Mouse (Mus musculus): Measurements from ENCODE around the gene Elp1. TPM values are rescaled to one million over a fixed set of nuclear protein-coding genes. Genes with fewer than 3 reads are reported as not detected.

The Elp1 gene
- polyA plus RNA-seq, 2 experiments = 11.8 to 13.4 TPM

DNA sequence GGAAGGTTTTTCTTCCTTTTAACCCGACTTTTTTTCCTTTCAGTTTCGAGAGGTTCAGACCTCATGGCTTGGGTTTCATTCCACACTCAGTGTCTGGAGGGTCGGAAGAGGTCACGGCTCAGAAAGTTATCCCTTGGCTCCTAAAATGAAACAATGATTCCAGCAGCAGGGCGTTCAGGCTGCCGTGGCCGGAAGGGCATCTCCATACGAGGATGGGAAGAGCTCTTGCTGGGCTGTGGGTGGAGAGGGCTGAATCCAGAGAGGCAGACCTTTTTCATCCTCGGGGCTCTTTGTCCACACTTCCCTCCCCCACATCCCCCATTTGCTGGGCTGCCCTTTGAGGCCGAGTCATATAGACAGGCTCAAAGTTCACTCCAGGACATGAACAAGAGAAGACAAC lies 99.9 kb downstream of the Elp1 start:
- H3K4me2 ChIP-seq (ENCODE audit: low read depth) = peak overlapping the region; percentile 14; the same call in 1 of the 2 replicates
- H3K4me1 ChIP-seq (replicated peaks; ENCODE audit: control insufficient read depth in 2 of 2, insufficient read depth in 2 of 2, low read length in 1 of 2) = no peaks in the 10 kb centered on the region
- 0 out of 4 replicates have a peak overlapping the region, but pooled peaks of 1 of the 2 experiments have one; percentile 2 for H3K4me3 ChIP-seq (ENCODE audit: insufficient read depth in 1 of 2, low read depth in 2 of 2, low read length in 2 of 2)
- H3K9me3 ChIP-seq (ENCODE audit: control insufficient read depth, low read length) = no peaks in the 10 kb centered on the region
- no peaks in the 10 kb centered on the region for H3K36me3 ChIP-seq (replicated peaks; ENCODE audit: control insufficient read depth, insufficient read depth, low read depth)
- H3K27ac ChIP-seq = no peak overlapping the region
- 34% methylated on average over 10 of the region's 10 CpGs for WGBS (ENCODE audit: insufficient replicate concordance)
- ATAC-seq (ENCODE audit: insufficient read depth) (no peak), DNase-seq (ENCODE audit: low read depth in 3 of 3, low spot score in 3 of 3) (no peak)
- no peaks in the 10 kb centered on the region for H3K27me3 ChIP-seq (ENCODE audit: control insufficient read depth, insufficient read depth, low read length)
- no peak overlapping the region for H3K9ac ChIP-seq (replicated peaks)
- TF ChIP-seq CTCF (IDR thresholded peaks at IDR 0.05; ENCODE audit: low read depth) (no peak), EP300 (IDR thresholded peaks at IDR 0.05; ENCODE audit: low read depth) (no peak)

Other genes with a start within 250 kb of the Elp1 start
- gene Gm26657, start 62.3 kb downstream of the Elp1 start, polyA plus RNA-seq (2012; rRNA removed) = not detected in 2 replicates
- gene Gm26657, start 62.3 kb downstream of the Elp1 start, polyA plus RNA-seq (2014; fragmentation: Nextera tagmentation; extraction: Ambion mirVana) = not detected in 2 replicates
- gene Actl7b, start 60.9 kb downstream of the Elp1 start, polyA plus RNA-seq (2012; rRNA removed) = not detected in 2 replicates
- not detected in 2 replicates for gene Actl7b, start 60.9 kb downstream of the Elp1 start, polyA plus RNA-seq (2014; fragmentation: Nextera tagmentation; extraction: Ambion mirVana)
- gene Actl7a, start 58.9 kb downstream of the Elp1 start, polyA plus RNA-seq (2012; rRNA removed) = not detected in 2 replicates
- not detected in 2 replicates for gene Actl7a, start 58.9 kb downstream of the Elp1 start, polyA plus RNA-seq (2014; fragmentation: Nextera tagmentation; extraction: Ambion mirVana)
- 2.3 and 2.8 TPM in 2 replicates for gene Fam206a, start within 50 bp of the Elp1 start, polyA plus RNA-seq (2012; rRNA removed)
- 5.6 and 6.0 TPM in 2 replicates for gene Fam206a, start within 50 bp of the Elp1 start, polyA plus RNA-seq (2014; fragmentation: Nextera tagmentation; extraction: Ambion mirVana)
- gene Ctnnal1, start 62.9 kb upstream of the Elp1 start, polyA plus RNA-seq (2012; rRNA removed) = 2.9 and 4.8 TPM in 2 replicates
- 8.2 and 9.0 TPM in 2 replicates for gene Ctnnal1, start 62.9 kb upstream of the Elp1 start, polyA plus RNA-seq (2014; fragmentation: Nextera tagmentation; extraction: Ambion mirVana)
- gene Tmem245, start 145.1 kb upstream of the Elp1 start, polyA plus RNA-seq (2012; rRNA removed) = 2.0 and 2.1 TPM in 2 replicates
- gene Tmem245, start 145.1 kb upstream of the Elp1 start, polyA plus RNA-seq (2014; fragmentation: Nextera tagmentation; extraction: Ambion mirVana) = 1.4 TPM in 2 replicates
- under 0.01 and 0.01 TPM in 2 replicates for gene Frrs1l, start 188.1 kb upstream of the Elp1 start, polyA plus RNA-seq (2012; rRNA removed)
- gene Frrs1l, start 188.1 kb upstream of the Elp1 start, polyA plus RNA-seq (2014; fragmentation: Nextera tagmentation; extraction: Ambion mirVana) = not detected in 2 replicates

Measured in liver, embryonic 14.5 days (tissue).